Mouse (Mus musculus) neural tube, embryonic 15.5 days (tissue): ENCODE results near the gene Glyr1. TPM values are rescaled to one million over a fixed set of nuclear protein-coding genes. Genes with fewer than 3 reads are reported as not detected.

Experiments used
- ATAC-seq: fragments of 200-750 bp; cut with Nextera tagmentation; 2 replicates; pipeline ENCODE4 v1.8.0; 2017; ENCODE audit warnings: mild to moderate bottlenecking, moderate TSS enrichment, moderate library complexity; ENCODE audit not compliant: low FRiP score
- H3K27ac ChIP-seq: fragments of 300-500 bp; sonication (generic); replicated peaks from 2 replicates; pipeline ENCODE4 v1.5.1; 2015; ENCODE audit warnings: mild to moderate bottlenecking, inconsistent platforms
- H3K27me3 ChIP-seq: fragments of 300-500 bp; sonication (generic); replicated peaks from 2 replicates; pipeline ENCODE4 v1.6.1; 2015; ENCODE audit warnings: inconsistent platforms
- H3K36me3 ChIP-seq: fragments of 300-500 bp; sonication (generic); 2 replicates; pipeline ENCODE4 v1.6.1; 2015; ENCODE audit warnings: inconsistent platforms
- H3K4me1 ChIP-seq: fragments of 300-500 bp; sonication (generic); 2 replicates; pipeline ENCODE4 v1.6.1; 2015; ENCODE audit warnings: inconsistent platforms
- H3K4me2 ChIP-seq: fragments of 300-500 bp; sonication (generic); 2 replicates; pipeline ENCODE4 v1.6.1; 2015; ENCODE audit warnings: inconsistent platforms, mild to moderate bottlenecking, moderate library complexity
- H3K4me3 ChIP-seq: fragments of 300-500 bp; sonication (generic); replicated peaks from 2 replicates; pipeline ENCODE4 v1.5.1; 2015; ENCODE audit warnings: mild to moderate bottlenecking, inconsistent platforms
- H3K9ac ChIP-seq: fragments of 300-500 bp; sonication (generic); replicated peaks from 2 replicates; pipeline ENCODE4 v1.6.1; 2015; ENCODE audit warnings: mild to moderate bottlenecking, inconsistent platforms
- H3K9me3 ChIP-seq: fragments of 300-500 bp; sonication (generic); replicated peaks from 2 replicates; pipeline ENCODE4 v1.6.1; 2016; ENCODE audit warnings: inconsistent platforms
- WGBS: fragments of 180-500 bp; shearing (Covaris S2); methylation state at CpG from one replicate; pipeline ENCODE4 v1.1.7; 2015; ENCODE audit warnings: mixed read lengths; 5-methylcytosine and 5-hydroxymethylcytosine counted together
- polyA plus RNA-seq: library from polyadenylated mRNA; unstranded; fragments of >200 nt; fragmentation: Nextera tagmentation; extraction: Ambion mirVana; gene quantifications from 2 replicates; pipeline ENCODE4 v1.2.1, GENCODE M21; 2015

The Glyr1 gene
- polyA plus RNA-seq, 1 experiment from 2014 or later = 172 TPM

- no peak overlapping the region for H3K27ac ChIP-seq
- no peak for ATAC-seq
- 87% methylated on average over 12 of the region's 12 CpGs for WGBS
Observed at GRCm38 (mm10) chr16:5008076-5008475, 41.6 kb downstream of the Glyr1 start.

DNA sequence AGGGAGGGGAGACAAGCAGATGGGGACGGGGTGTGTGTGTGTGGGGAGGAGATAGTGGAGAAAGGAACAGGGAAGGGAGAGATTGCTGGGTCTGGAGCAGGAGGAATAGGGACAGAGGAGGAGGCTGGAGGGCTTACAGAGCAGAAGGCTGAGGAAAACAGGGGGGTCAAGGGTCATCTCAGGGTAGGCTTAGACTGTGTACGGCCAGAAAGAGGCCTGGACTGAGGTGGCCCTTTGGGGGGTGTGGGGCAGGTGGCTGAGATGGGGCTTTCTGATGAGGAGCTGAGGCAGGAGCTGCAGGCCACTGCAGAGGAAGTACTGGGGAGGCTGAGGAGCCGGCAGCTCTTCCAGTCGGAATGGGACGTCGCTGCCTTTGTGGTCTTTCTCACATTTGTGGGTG lies 42.2 kb downstream of the Glyr1 start:
- peaks cover 21% of the 10 kb centered on the region for H3K36me3 ChIP-seq
- H3K9me3 ChIP-seq = no peaks in the 10 kb centered on the region
- 53% methylated on average over 6 of the region's 6 CpGs for WGBS
- H3K27ac ChIP-seq = no peak overlapping the region
- no peak overlapping the region for H3K4me2 ChIP-seq
- no peaks in the 10 kb centered on the region for H3K27me3 ChIP-seq
- ATAC-seq = no peak
- H3K4me1 ChIP-seq = peaks cover 16% of the 10 kb centered on the region
- no peak overlapping the region for H3K4me3 ChIP-seq
- H3K9ac ChIP-seq = no peak overlapping the region

More at GRCm38 (mm10) chr16:5008076-5008475, 41.6 kb downstream of the Glyr1 start:
- no peak overlapping the region for H3K4me3 ChIP-seq
- H3K4me1 ChIP-seq = peaks cover 20% of the 10 kb centered on the region
- H3K27me3 ChIP-seq = no peaks in the 10 kb centered on the region
- no peak overlapping the region for H3K4me2 ChIP-seq
- H3K9ac ChIP-seq = no peak overlapping the region
- H3K9me3 ChIP-seq = no peaks in the 10 kb centered on the region
- peaks cover 21% of the 10 kb centered on the region for H3K36me3 ChIP-seq

DNA sequence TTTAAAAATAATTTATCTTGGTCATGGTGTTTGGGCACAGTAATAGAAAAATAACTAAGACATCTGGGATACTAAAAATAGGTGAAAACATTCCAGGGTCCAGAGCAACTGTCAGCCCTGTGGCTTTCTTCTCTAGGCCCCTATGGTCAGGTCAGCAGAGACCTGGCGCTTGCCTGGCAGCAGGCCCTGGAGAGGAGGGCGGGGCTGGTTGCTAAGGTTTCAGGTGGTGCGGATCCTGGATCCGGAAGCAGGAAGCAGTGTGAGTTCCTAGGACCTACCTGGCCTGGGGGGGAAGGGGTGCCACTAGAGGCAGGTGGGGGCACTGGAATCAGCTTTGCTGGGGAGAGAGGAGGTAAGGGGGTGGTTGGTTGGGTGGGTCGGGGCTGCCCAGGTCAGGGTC lies 42.6 kb downstream of the Glyr1 start, which contains the start of gene Smim22:
TSS of gene Smim22 (plus strand) at position 222 of the 400 bp plus-strand sequence.
- Histone ChIP-seq H3K36me3 (peaks cover 21% of the 10 kb centered on the region), H3K4me3 (no peak within 1 kb of the TSS), H3K4me1 (peaks cover 12% of the 10 kb centered on the region), H3K4me2 (no peak within 1 kb of the TSS), H3K27ac (no peak within 1 kb of the TSS), H3K9ac (no peak within 1 kb of the TSS), H3K9me3 (no peaks in the 10 kb centered on the region), H3K27me3 (no peaks in the 10 kb centered on the region)
- WGBS = 68% methylated on average over 5 of the region's 5 CpGs
- no peak for ATAC-seq

DNA sequence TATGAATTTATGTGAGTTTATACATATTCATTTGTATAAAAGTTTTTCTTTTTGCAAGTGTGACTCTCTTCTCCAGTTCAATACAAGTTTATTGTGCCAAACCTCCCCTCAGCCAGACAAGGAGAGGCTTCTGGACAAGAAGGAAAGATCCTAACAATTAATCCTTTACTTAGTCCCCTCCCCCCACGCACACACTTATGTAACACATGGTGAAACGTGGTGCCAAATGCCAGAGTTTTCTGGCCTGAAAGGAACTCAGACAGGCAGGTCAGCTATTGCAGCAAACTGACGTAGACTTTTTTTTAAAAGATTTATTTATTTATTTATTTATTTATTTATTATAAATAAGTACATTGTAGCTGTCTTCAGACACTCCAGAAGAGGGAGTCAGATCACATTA lies 49.1 kb downstream of the Glyr1 start:
- Histone ChIP-seq H3K27ac (no peak overlapping the region), H3K36me3 (no peaks in the 10 kb centered on the region), H3K9ac (no peak overlapping the region), H3K27me3 (no peaks in the 10 kb centered on the region), H3K4me1 (no peaks in the 10 kb centered on the region), H3K9me3 (no peaks in the 10 kb centered on the region), H3K4me3 (no peak overlapping the region), H3K4me2 (no peak overlapping the region)
- ATAC-seq = no peak
- 82% methylated on average over 3 of the region's 3 CpGs for WGBS

DNA sequence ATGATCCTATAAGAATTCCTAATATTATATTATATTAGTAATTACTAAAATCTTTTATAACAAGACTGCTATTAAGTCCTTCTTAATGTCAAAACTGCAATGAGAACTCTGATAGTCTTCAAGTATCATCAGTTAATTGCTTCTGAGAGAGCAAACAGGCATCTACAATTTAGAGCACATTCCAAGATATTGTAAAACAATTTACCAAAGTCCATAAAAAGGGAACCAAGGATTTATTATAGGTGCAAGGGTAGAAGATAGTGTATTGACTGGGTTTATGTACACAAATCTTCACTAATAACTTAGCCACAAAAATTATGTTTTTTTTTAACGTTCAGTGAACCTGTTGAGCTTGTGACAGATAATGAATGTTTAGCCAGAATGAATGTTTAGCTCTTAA lies 50.7 kb downstream of the Glyr1 start:
- Histone ChIP-seq H3K9me3 (no peaks in the 10 kb centered on the region), H3K27me3 (no peaks in the 10 kb centered on the region), H3K4me3 (no peak overlapping the region), H3K27ac (no peak overlapping the region), H3K36me3 (no peaks in the 10 kb centered on the region), H3K4me2 (no peak overlapping the region), H3K9ac (no peak overlapping the region), H3K4me1 (no peaks in the 10 kb centered on the region)
- 80% methylated on average over 1 of the region's 1 CpGs for WGBS
- no peak for ATAC-seq

- H3K4me1 ChIP-seq = no peaks in the 10 kb centered on the region
- H3K9me3 ChIP-seq = no peaks in the 10 kb centered on the region
- H3K4me2 ChIP-seq = no peak within 1 kb of the TSS
- ATAC-seq = no peak
- H3K4me3 ChIP-seq = no peak within 1 kb of the TSS
- no peaks in the 10 kb centered on the region for H3K36me3 ChIP-seq
- H3K27me3 ChIP-seq = no peaks in the 10 kb centered on the region
- WGBS = 60% methylated on average over 3 of the region's 3 CpGs
- no peak within 1 kb of the TSS for H3K27ac ChIP-seq
- H3K9ac ChIP-seq = no peak within 1 kb of the TSS
Observed at GRCm38 (mm10) chr16:4997553-4997952, 52.1 kb downstream of the Glyr1 start, which contains the start of gene Sept12. Gene Sept12, minus strand, starts transcription at chr16:4997852.

GRCm38 (mm10) chr16:4993276-4993675 lies 56.4 kb downstream of the Glyr1 start:
- 76% methylated on average over 4 of the region's 4 CpGs for WGBS
- no peaks in the 10 kb centered on the region for H3K27me3 ChIP-seq
- no peak overlapping the region for H3K27ac ChIP-seq
- no peak overlapping the region for H3K4me3 ChIP-seq
- H3K9ac ChIP-seq = no peak overlapping the region
- no peak overlapping the region for H3K4me2 ChIP-seq
- H3K36me3 ChIP-seq = no peaks in the 10 kb centered on the region
- no peaks in the 10 kb centered on the region for H3K4me1 ChIP-seq
- no peaks in the 10 kb centered on the region for H3K9me3 ChIP-seq
- no peak for ATAC-seq

DNA sequence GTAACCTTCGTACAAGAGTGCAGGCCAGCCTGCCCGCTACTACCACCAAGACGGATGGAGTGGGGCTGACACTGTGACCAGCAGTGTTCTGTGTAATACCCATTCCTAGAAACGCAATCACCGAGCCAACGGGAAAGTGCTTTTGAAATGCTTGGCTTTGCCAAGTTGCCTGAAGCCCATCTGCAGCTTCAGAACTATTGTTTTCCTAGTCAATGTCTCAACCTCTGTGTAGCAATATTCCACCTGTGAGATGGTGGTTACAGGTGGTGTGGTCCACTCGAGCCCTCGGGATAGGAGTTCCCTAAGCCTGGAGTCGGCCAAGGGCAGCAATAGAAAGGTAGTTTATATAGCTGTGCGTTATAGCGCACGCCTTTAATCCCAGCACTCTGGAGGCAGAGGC lies 64.9 kb downstream of the Glyr1 start:
- Histone ChIP-seq H3K4me3 (no peak overlapping the region), H3K4me1 (no peaks in the 10 kb centered on the region), H3K9me3 (no peaks in the 10 kb centered on the region), H3K36me3 (no peaks in the 10 kb centered on the region), H3K9ac (no peak overlapping the region), H3K27ac (no peak overlapping the region), H3K27me3 (no peaks in the 10 kb centered on the region), H3K4me2 (no peak overlapping the region)
- ATAC-seq = no peak
- WGBS = 96% methylated on average over 12 of the region's 12 CpGs

DNA sequence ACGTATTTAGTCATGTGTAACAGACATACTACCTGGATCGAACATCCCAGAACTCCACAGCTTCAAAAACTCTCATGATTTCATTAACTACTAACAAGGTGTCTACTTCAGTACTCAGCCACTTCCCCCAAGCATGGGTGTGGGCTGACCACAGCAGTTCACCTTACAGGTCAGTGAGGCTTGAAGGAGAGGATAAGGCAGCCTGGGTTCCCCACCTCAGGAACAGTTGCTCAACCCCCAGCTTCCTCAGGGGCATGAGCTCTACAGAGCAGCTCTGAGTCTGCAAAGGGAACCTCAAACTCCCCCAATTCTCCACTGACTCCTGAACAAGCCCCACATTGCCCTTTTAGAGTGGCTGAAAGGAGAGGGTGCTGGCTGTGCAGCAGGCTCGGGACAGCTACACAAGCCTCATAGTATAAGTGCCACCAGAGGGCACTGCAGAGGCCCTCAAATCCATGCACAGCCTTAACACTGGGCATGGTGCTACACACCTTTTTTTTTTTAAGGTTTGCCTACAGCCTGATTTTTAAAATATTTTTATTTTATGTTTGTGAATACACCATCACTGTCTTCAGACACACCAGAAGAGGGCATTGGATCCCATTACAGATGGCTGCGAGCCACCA lies 69.8 kb downstream of the Glyr1 start:
- 77% methylated on average over 4 of the region's 4 CpGs for WGBS
- peak; percentile 53; the same call in 1 of the 2 replicates for ATAC-seq
- no peak overlapping the region for H3K9ac ChIP-seq
- H3K27me3 ChIP-seq = no peaks in the 10 kb centered on the region
- H3K4me3 ChIP-seq = no peak overlapping the region
- H3K27ac ChIP-seq = no peak overlapping the region
- H3K4me1 ChIP-seq = no peaks in the 10 kb centered on the region
- no peaks in the 10 kb centered on the region for H3K9me3 ChIP-seq
- no peaks in the 10 kb centered on the region for H3K36me3 ChIP-seq
- H3K4me2 ChIP-seq = no peak overlapping the region

DNA sequence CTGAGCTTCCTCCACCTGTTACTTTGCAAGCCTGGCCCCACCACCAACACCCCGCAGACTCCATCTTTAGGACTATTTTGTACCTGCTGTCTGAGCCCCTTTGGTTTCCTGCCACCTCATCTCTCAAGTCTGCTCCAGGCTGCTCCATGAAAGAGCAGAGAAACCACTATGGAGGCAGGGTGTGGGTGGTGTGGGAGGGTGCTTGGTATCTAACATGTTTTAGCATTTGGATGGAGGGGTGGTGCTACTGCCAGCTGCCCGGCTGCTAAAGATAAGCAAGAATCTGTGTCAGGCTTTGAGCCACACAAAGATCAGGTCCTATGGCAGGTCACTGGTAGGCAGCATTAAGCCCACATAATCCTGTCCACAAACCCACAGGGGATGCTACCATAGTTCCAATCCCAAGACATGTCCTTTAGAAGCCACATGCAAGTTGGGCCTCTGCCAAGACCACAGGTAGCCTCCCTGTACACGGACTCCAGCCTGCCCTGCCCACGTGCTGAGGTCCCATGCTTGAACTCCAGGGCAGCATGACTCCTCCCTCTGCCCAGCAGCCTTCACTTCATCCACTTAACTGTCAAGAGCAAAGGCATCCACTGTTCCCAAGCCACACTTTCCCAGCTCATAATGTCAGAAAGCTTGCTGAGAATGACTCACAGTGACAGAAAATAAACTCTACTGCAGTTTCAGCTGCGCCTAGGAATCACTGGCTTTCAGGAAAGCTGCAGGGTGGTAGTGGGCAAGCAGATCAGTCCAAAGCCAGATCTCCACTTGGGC lies 71.2 kb downstream of the Glyr1 start:
- Histone ChIP-seq H3K27ac (no peak overlapping the region), H3K4me2 (no peak overlapping the region), H3K27me3 (no peaks in the 10 kb centered on the region), H3K4me1 (no peaks in the 10 kb centered on the region), H3K9me3 (no peaks in the 10 kb centered on the region), H3K9ac (no peak overlapping the region), H3K36me3 (no peaks in the 10 kb centered on the region), H3K4me3 (no peak overlapping the region)
- ATAC-seq = no peak
- WGBS = 68% methylated on average over 5 of the region's 5 CpGs

- Histone ChIP-seq H3K9me3 (no peaks in the 10 kb centered on the region), H3K27ac (no peak overlapping the region), H3K36me3 (peaks cover 4% of the 10 kb centered on the region; the same call in 1 of the 2 replicates), H3K27me3 (no peaks in the 10 kb centered on the region), H3K4me2 (no peak overlapping the region), H3K4me3 (no peak overlapping the region), H3K9ac (no peak overlapping the region), H3K4me1 (no peaks in the 10 kb centered on the region)
- 84% methylated on average over 2 of the region's 2 CpGs for WGBS
- no peak for ATAC-seq
Observed at GRCm38 (mm10) chr16:4976180-4976579, 73.5 kb downstream of the Glyr1 start.

GRCm38 (mm10) chr16:4974521-4974920 lies 75.1 kb downstream of the Glyr1 start:
- Histone ChIP-seq H3K4me3 (no peak overlapping the region), H3K9ac (no peak overlapping the region), H3K9me3 (no peaks in the 10 kb centered on the region), H3K4me2 (no peak overlapping the region), H3K27me3 (no peaks in the 10 kb centered on the region), H3K4me1 (no peaks in the 10 kb centered on the region), H3K36me3 (peaks cover 7% of the 10 kb centered on the region), H3K27ac (no peak overlapping the region)
- ATAC-seq = no peak
- 74% methylated on average over 5 of the region's 5 CpGs for WGBS
